Mouse (Mus musculus): Measurements from ENCODE around the gene Wipf2. TPM values are rescaled to one million over a fixed set of nuclear protein-coding genes. Genes with fewer than 3 reads are reported as not detected.
A peak's percentile ranks its signal among the peaks of the same experiment; 100 is the strongest.
"Not testable (repeated sequence)": the region's sequence is repeated elsewhere in the genome, so short reads cannot be mapped to it uniquely, and the experiment has no call there.

Gene Wipf2
- polyA plus RNA-seq, 1 experiment from 2014 or later: 3.2 TPM

- H3K4me2 ChIP-seq (ENCODE audit: low read length): peak overlapping the region; percentile 92
Observed at GRCm38 (mm10) chr11:98910415-98910814, 47.0 kb downstream of the Wipf2 start.

GRCm38 (mm10) chr11:98911498-98911897, 48.1 kb downstream of the Wipf2 start:
- H3K4me1 ChIP-seq (ENCODE audit: control insufficient read depth in 2 of 2, insufficient read depth in 2 of 2, low read length in 2 of 2): peaks cover 9 to 24% of the 10 kb centered on the region in 2 experiments
- 86% methylated on average over 5 of the region's 5 CpGs for WGBS
- H3K27me3 ChIP-seq (ENCODE audit: control insufficient read depth, insufficient read depth, low read length): no peaks in the 10 kb centered on the region
- no peaks in the 10 kb centered on the region for H3K9me3 ChIP-seq (ENCODE audit: control insufficient read depth, low read length)
- H3K4me2 ChIP-seq (ENCODE audit: low read length): no peak overlapping the region
- no peak overlapping the region for H3K4me3 ChIP-seq (ENCODE audit: control insufficient read depth in 1 of 2, insufficient read depth in 1 of 2, low read depth in 1 of 2, low read length in 2 of 2)
- peaks cover 54% of the 10 kb centered on the region for H3K36me3 ChIP-seq (ENCODE audit: control insufficient read depth, insufficient read depth, low read length)
- no peak overlapping the region for H3K27ac ChIP-seq (replicated peaks in 1 of 2; ENCODE audit: control insufficient read depth in 1 of 2, insufficient read depth in 1 of 2, low read depth in 2 of 2, low read length in 2 of 2)
- no peak for ATAC-seq (ENCODE audit: insufficient number of reproducible peaks, insufficient read depth, low FRiP score, low read depth)
- H3K9ac ChIP-seq (ENCODE audit: low read length): no peak overlapping the region

More at GRCm38 (mm10) chr11:98910415-98910814, 47.0 kb downstream of the Wipf2 start:
- ATAC-seq (ENCODE audit: insufficient number of reproducible peaks, insufficient read depth, low FRiP score, low read depth): no peak
- H3K9ac ChIP-seq (ENCODE audit: low read length): no peak overlapping the region
- no peaks in the 10 kb centered on the region for H3K27me3 ChIP-seq (ENCODE audit: control insufficient read depth, insufficient read depth, low read length)
- WGBS: 71% methylated on average over 11 of the region's 11 CpGs
- H3K36me3 ChIP-seq (ENCODE audit: control insufficient read depth, insufficient read depth, low read length): peaks cover 51% of the 10 kb centered on the region
- peaks cover 9 to 24% of the 10 kb centered on the region in 2 experiments for H3K4me1 ChIP-seq (ENCODE audit: control insufficient read depth in 2 of 2, insufficient read depth in 2 of 2, low read length in 2 of 2)
- H3K27ac ChIP-seq (replicated peaks in 1 of 2; ENCODE audit: control insufficient read depth in 1 of 2, insufficient read depth in 1 of 2, low read depth in 2 of 2, low read length in 2 of 2): no peak overlapping the region
- no peak overlapping the region for H3K4me3 ChIP-seq (ENCODE audit: control insufficient read depth in 1 of 2, insufficient read depth in 1 of 2, low read depth in 1 of 2, low read length in 2 of 2)
- H3K9me3 ChIP-seq (ENCODE audit: control insufficient read depth, low read length): no peaks in the 10 kb centered on the region

GRCm38 (mm10) chr11:98914196-98914595, 50.8 kb downstream of the Wipf2 start:
- Histone ChIP-seq H3K4me1 (ENCODE audit: control insufficient read depth in 2 of 2, insufficient read depth in 2 of 2, low read length in 2 of 2) (peaks cover 13 to 25% of the 10 kb centered on the region in 2 experiments), H3K9ac (ENCODE audit: low read length) (no peak overlapping the region), H3K27me3 (ENCODE audit: control insufficient read depth, insufficient read depth, low read length) (no peaks in the 10 kb centered on the region), H3K9me3 (ENCODE audit: control insufficient read depth, low read length) (no peaks in the 10 kb centered on the region), H3K4me2 (ENCODE audit: low read length) (no peak overlapping the region), H3K4me3 (ENCODE audit: control insufficient read depth in 1 of 2, insufficient read depth in 1 of 2, low read depth in 1 of 2, low read length in 2 of 2) (no peak overlapping the region), H3K27ac (replicated peaks in 1 of 2; ENCODE audit: control insufficient read depth in 1 of 2, insufficient read depth in 1 of 2, low read depth in 2 of 2, low read length in 2 of 2) (no peak overlapping the region), H3K36me3 (ENCODE audit: control insufficient read depth, insufficient read depth, low read length) (peaks cover 75% of the 10 kb centered on the region)
- no peak for ATAC-seq (ENCODE audit: insufficient number of reproducible peaks, insufficient read depth, low FRiP score, low read depth)
- 74% methylated on average over 11 of the region's 11 CpGs for WGBS

- H3K27me3 ChIP-seq (ENCODE audit: control insufficient read depth, insufficient read depth, low read length); ATAC-seq (ENCODE audit: insufficient number of reproducible peaks, insufficient read depth, low FRiP score, low read depth); H3K4me3 ChIP-seq (ENCODE audit: control insufficient read depth in 1 of 2, insufficient read depth in 1 of 2, low read depth in 1 of 2, low read length in 2 of 2); H3K4me2 ChIP-seq (ENCODE audit: low read length); H3K9me3 ChIP-seq (ENCODE audit: control insufficient read depth, low read length); H3K27ac ChIP-seq (replicated peaks in 1 of 2; ENCODE audit: control insufficient read depth in 1 of 2, insufficient read depth in 1 of 2, low read depth in 2 of 2, low read length in 2 of 2); H3K9ac ChIP-seq (ENCODE audit: low read length): not testable (repeated sequence)
- H3K4me1 ChIP-seq (ENCODE audit: control insufficient read depth in 2 of 2, insufficient read depth in 2 of 2, low read length in 2 of 2): peaks cover 9 to 16% of the 10 kb centered on the region in 2 experiments; a peak in 3 of 4 replicates
- H3K36me3 ChIP-seq (ENCODE audit: control insufficient read depth, insufficient read depth, low read length): peaks cover 90% of the 10 kb centered on the region
- 93% methylated on average over 3 of the region's 3 CpGs for WGBS
Observed at GRCm38 (mm10) chr11:98916376-98916775, 52.9 kb downstream of the Wipf2 start.

GRCm38 (mm10) chr11:98917428-98918005, 54.1 kb downstream of the Wipf2 start:
- ATAC-seq (ENCODE audit: insufficient number of reproducible peaks, insufficient read depth, low FRiP score, low read depth): peak; percentile 71; the same call in 1 of the 2 replicates
- Histone ChIP-seq H3K36me3 (ENCODE audit: control insufficient read depth, insufficient read depth, low read length) (peaks cover 82% of the 10 kb centered on the region), H3K4me3 (ENCODE audit: control insufficient read depth in 1 of 2, insufficient read depth in 1 of 2, low read depth in 1 of 2, low read length in 2 of 2) (no peak overlapping the region), H3K9ac (ENCODE audit: low read length) (peak overlapping the region; percentile 16; the same call in 1 of the 2 replicates), H3K27me3 (ENCODE audit: control insufficient read depth, insufficient read depth, low read length) (no peaks in the 10 kb centered on the region), H3K27ac (replicated peaks in 1 of 2; ENCODE audit: control insufficient read depth in 1 of 2, insufficient read depth in 1 of 2, low read depth in 2 of 2, low read length in 2 of 2) (peak overlapping the region in 1 of 2 experiments; percentile 29; a peak in 1 of 4 replicates), H3K9me3 (ENCODE audit: control insufficient read depth, low read length) (no peaks in the 10 kb centered on the region), H3K4me2 (ENCODE audit: low read length) (peak overlapping the region; percentile 11; the same call in 1 of the 2 replicates), H3K4me1 (ENCODE audit: control insufficient read depth in 2 of 2, insufficient read depth in 2 of 2, low read length in 2 of 2) (peaks cover 10 to 18% of the 10 kb centered on the region in 2 experiments; a peak in 3 of 4 replicates)
- WGBS: 40% methylated on average over 13 of the region's 13 CpGs

GRCm38 (mm10) chr11:98918231-98918630, 54.8 kb downstream of the Wipf2 start:
- Histone ChIP-seq H3K27me3 (ENCODE audit: control insufficient read depth, insufficient read depth, low read length) (no peaks in the 10 kb centered on the region), H3K4me3 (ENCODE audit: control insufficient read depth in 1 of 2, insufficient read depth in 1 of 2, low read depth in 1 of 2, low read length in 2 of 2) (no peak overlapping the region), H3K36me3 (ENCODE audit: control insufficient read depth, insufficient read depth, low read length) (peaks cover 76% of the 10 kb centered on the region), H3K9me3 (ENCODE audit: control insufficient read depth, low read length) (no peaks in the 10 kb centered on the region), H3K4me1 (ENCODE audit: control insufficient read depth in 2 of 2, insufficient read depth in 2 of 2, low read length in 2 of 2) (peaks cover 12 to 25% of the 10 kb centered on the region in 2 experiments; a peak in 3 of 4 replicates), H3K27ac (replicated peaks in 1 of 2; ENCODE audit: control insufficient read depth in 1 of 2, insufficient read depth in 1 of 2, low read depth in 2 of 2, low read length in 2 of 2) (peak overlapping the region in 1 of 2 experiments; percentile 29; a peak in 1 of 4 replicates), H3K4me2 (ENCODE audit: low read length) (no peak overlapping the region), H3K9ac (ENCODE audit: low read length) (no peak overlapping the region; the same call in 1 of the 2 replicates)
- ATAC-seq (ENCODE audit: insufficient number of reproducible peaks, insufficient read depth, low FRiP score, low read depth): no peak
- WGBS: 72% methylated on average over 9 of the region's 9 CpGs

- Histone ChIP-seq H3K4me3 (ENCODE audit: control insufficient read depth in 1 of 2, insufficient read depth in 1 of 2, low read depth in 1 of 2, low read length in 2 of 2) (no peak overlapping the region), H3K27me3 (ENCODE audit: control insufficient read depth, insufficient read depth, low read length) (no peaks in the 10 kb centered on the region), H3K4me2 (ENCODE audit: low read length) (no peak overlapping the region), H3K9ac (ENCODE audit: low read length) (no peak overlapping the region), H3K4me1 (ENCODE audit: control insufficient read depth in 2 of 2, insufficient read depth in 2 of 2, low read length in 2 of 2) (peaks cover 13 to 25% of the 10 kb centered on the region in 2 experiments; a peak in 3 of 4 replicates), H3K27ac (replicated peaks in 1 of 2; ENCODE audit: control insufficient read depth in 1 of 2, insufficient read depth in 1 of 2, low read depth in 2 of 2, low read length in 2 of 2) (no peak overlapping the region), H3K36me3 (ENCODE audit: control insufficient read depth, insufficient read depth, low read length) (peaks cover 68% of the 10 kb centered on the region), H3K9me3 (ENCODE audit: control insufficient read depth, low read length) (no peaks in the 10 kb centered on the region)
- 95% methylated on average over 11 of the region's 11 CpGs for WGBS
- ATAC-seq (ENCODE audit: insufficient number of reproducible peaks, insufficient read depth, low FRiP score, low read depth): no peak
Observed at GRCm38 (mm10) chr11:98919009-98919408, 55.6 kb downstream of the Wipf2 start.
